Mouse (Mus musculus) urinary bladder, postnatal 10 days (tissue): ENCODE results near the gene Cnga3.

Experiments used
- DNase-seq: peaks from one replicate; pipeline ENCODE4 v3.0.0; 2022; ENCODE audit warnings: low spot score

Cnga3 gene

DNA sequence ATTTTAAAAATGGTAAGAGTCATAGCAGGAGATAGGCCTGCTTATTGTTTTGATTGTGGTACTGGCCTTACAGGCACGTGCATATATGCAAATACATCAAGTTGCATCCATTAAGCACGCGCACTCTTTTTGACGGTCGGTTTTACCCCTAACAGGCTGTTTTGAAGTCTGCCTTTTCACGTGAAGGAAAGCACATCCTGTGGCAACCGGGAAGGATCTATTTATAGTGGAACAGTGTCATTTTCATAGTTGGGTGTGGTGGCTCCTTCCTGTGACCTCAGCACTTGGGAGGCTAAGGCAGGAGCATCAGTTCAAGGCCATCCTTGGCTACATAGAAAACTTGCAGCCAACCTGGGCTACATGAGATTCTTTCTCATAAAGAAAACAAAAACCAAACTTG is 72.3 kb downstream of the Cnga3 start:
- no peak for DNase-seq

DNA sequence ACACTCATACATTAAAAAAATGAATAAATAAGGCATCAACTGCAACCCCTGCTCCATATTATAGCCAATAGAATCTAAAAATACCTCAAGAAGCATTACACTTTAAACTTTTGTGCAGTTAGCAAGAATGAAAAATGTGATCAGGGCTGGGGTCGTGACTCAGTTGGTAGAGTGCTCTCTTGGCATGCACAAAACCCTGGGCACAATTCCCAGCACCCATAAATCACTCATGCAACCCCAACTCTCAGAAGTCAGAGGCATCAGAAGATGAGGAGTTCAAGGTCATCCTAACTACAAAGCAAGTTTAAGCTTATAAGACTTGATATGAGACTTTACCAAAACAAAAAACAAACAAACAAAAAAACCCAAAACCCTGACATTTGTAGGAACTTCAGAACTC is 73.5 kb downstream of the Cnga3 start:
- no peak for DNase-seq

DNA sequence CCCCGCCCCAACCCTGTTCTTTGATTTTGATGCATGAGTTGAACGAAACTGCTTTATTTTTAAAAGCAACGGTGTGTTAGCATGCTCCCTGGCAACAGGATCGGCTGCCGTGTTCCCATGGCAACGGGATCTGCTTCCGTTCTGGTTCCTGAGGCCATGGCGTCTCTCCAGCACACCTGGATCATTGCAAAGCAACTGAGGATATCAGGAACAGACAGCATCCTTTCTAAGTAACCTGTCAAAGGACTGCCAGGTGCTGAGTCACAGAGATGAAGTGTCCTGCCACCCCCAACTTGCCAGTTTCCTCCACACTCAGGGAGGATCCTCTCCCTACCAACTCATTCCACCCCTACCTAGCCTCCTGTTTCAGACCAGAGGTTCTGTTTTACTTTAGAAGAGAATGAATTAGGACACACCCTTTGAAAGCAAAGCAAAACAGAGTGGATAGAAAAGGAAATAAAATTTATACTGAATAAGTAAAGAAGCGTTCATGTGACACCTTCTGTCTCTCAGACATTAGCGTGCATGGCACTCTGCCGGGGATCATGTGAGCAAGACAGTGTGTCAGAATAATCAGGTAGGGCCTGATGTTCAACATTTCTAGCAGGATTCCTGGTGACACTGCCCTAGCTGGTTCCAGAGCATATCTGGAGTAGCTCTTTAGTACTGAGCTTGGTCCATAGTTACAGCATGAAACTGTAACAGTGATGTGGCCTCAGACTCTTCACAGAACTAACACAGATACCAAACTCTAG is 74.1 kb downstream of the Cnga3 start:
- no peak for DNase-seq

DNA sequence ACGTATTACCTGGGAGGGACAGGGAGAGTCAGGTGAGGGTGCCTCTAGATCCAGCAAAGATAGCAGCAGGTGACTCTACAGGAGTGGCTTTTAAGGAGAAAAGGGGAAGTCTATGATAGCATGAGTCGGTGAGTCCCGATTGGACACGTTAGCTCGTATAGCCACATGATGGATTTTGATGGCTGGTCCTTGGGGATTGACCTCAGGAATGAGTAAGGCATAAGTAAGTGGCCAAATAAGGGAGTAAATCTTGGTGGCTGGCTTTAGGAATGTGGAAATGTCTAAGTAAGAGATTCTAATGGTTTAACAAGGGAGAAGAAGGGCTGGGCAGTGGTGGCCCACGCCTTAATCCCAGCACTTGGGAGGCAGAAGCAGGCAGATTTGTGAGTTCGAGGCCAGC is 74.7 kb downstream of the Cnga3 start:
- DNase-seq = no peak

DNA sequence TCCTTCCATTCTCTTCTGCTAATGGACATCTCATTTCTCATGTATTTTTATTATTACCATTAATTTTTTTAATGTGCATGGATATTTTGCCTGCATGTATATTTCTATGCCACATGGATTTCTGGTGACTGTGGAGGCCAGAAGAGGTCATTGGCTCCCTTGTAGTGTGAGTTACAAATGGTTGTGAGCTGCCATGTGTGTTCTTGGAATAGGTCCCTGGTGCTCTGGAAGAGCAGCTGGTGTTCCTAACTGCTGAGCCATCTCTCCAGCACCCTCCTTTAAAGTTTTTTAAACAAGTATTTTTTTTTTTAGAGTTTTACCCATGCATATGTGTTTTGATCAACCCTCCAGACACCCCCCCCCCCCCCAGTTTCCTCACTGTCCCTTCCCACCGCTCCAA is 82.2 kb downstream of the Cnga3 start:
- DNase-seq = no peak

DNA sequence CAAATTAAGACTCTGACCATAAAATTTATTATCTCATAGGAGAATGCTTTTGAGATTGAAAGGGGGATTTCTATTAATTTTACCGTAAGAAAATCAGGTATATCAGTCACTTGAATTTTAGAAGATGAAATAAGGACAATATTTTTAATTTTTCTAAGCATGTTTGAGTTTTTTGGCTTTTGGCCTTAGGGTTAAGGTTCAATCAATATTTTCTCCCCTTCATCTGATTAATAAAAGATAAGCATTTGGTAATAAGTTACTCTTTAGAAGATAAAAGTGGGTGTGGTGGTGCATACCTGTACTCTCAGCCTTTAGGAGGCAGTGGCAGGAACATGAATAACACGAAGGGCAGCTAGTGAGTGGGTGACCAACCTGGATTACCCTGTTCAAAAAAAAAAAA is 84.7 kb downstream of the Cnga3 start:
- no peak for DNase-seq

DNA sequence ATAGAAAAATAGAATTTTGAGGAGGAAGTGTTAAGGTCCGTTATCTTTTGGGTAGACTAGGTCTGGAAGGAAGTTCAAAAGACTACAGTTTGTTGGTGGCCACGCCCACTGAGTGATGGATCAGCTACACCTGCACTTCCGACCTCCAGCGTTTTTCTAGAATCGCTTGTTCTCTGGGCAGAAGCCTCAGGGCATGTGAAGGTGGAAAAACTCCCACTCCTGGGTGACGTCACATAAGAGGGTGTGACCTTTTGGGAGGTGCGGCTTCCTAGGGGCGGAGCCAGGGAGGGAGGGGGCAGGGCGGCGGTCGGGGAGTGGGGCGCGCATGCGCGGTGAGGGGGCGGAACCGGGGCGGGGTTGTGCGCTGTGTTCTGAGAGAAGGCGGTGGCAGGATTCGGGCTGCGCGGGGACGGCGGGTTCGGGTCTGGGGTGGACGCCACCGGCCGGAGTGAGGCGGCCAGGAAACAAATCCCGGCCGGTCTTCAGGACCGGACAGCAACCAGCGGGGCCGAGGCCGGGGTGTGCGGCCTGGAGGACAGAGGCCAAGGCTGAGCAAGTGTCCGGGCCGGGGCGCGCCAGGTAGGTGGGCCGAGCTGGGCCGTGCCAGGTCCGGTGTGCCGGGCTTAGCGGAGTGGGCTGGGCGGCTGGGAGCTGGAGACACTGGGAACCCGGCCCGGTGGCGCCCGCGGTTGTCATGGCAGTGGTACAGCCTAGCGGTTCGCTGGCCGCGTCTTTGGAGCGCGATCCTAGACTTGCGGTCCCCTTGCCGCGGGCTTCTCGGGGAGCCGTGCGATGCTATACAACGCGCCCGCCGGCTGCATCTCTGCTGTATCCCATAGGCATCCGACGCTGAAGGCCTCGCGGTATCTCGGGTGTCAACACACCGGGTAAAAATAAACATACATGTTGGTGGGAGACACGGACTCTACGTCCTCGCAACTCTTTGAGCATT is 85.6 kb downstream of the Cnga3 start, which contains the start of gene Inpp4a:
Gene Inpp4a, plus strand, starts transcription at position 326 of the 952 bp plus-strand sequence.
- peak; percentile 95 for DNase-seq

DNA sequence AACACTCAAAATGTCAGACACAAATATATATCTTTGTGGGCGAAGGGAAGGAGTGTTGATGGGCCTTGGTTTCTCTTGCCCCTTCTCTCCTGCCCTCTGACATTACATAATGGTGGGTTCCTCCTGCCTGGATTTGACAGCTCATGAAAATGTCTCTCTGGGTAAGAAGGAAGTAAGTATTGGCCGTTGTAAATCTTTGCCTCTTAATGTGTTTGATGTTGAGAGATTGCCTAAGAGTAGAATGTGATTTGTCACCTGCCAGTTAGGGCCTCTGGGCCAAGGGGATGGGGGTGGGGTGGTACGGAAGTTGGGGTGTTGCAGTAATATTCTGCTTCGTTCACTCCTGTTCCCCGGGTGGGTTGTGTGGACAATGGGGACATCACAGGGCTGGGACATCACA is 86.4 kb downstream of the Cnga3 start:
- no peak for DNase-seq

DNA sequence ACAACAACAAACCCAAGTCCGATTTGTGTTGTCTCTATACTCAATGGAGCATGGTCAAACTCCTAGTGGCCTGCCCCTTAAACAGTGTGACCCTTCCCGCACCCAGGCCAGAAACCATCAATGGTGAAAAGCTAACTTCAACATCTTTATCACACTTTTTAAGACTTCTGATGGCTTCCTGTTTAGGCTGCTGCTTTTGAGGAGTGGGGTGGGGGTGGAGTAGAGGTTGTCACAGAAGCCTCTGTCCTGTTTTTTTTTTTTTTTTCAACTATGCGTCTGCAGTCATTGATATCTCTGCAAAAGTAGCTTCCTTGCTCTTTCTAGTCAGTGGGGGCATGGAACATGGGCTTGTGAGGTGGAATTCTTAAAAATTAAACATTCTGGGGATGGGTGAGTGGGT is 88.6 kb downstream of the Cnga3 start:
- no peak for DNase-seq

DNA sequence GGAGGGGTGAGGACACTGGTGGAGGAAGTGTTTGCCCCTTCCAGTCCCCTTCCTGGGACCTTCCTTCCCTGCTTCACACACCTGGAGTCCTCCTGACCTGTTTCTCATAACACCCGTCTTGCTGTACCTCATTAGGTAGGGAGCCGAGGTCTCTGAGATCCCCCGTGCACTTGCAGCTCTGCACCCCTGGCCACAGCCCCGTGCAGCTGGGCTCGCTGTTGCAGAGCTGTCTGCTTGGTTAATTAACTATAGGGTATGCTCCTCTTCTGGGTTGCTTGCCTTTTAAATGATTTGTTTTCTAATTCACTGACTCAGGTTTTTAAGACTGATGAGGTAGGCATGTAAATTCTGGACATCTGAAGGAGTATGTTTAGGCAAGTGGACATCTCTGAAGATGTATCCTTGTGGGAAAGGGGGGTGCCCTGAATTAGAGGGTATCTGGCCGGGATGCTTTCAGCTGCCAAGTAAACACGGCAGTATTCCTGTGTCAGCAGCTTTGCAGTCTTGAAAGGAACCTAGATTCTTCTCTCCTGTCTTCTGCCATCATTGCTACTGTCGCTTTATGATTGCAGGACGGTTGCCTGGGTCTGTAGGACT is 91.6 kb downstream of the Cnga3 start:
- no peak for DNase-seq

DNA sequence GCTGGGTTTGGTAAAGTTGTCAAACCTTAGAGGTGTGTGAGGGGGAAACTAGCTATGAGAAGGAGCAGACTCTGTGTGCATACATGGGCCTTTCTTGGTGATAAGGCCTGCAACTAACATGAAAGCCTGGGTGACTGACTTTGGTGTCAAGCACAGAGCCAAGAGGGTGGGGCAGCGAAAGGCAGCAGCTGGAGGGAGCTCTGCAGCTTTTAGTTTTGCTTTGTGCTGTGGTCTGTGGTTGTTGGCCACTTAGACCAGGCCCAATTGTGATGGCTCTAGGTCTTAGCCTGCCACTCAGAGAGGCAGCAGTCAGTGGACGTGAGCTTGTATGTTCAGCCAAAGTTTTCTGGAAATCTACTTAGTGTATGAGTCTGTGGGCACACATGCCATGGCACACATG is 93.4 kb downstream of the Cnga3 start:
- DNase-seq = no peak

DNA sequence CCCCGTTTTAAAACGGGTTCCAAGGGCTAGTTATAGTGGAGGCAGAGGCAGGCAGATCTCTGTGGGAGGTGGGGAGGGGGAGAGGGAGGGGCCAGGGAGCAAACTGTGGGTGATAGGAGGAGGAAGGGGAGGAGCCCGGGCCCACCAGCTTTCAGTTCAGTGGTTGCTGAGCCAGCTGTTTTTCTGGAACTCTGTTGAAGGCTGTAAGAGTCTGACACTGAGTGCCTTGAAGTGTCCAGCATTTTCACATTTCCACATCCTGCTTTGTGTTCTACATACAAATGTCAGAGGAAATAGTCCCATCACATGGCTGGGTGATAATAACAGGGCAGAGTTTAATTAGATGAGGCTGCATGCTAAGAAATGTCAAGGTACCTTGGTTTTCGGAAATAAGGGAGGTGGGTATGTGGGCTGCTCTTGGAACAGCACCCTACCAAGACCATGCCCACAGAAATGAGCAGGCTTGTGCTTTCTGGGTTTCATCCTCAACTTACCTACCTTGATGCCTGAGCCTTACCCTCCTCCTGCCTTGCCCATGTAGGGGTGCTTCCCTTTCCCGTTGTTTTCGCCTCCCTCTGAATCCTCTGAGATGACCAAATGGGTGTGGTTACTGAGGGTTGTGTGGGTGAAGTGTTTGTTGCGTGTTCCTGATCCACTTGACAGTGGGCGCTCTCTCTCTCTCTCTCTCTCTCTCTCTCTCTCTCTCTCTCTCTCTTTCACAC is 93.9 kb downstream of the Cnga3 start:
- DNase-seq = no peak

DNA sequence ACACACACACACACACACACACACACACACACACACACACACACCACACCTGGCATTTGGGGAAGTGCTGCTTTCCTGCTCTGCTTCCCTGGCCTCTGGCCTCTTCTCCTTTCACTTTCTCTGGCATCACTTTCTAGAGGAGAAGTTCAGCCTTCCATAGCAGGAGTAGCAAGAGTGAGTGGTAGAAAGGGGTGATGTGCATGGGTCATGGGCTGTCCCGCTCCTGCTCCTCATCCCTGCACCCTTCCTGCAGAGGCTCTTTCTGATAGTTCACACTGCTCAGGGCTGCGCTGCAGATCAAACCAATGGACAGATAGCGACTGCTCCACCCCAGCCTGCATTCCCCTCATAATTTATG is 94.5 kb downstream of the Cnga3 start:
- DNase-seq = no peak

DNA sequence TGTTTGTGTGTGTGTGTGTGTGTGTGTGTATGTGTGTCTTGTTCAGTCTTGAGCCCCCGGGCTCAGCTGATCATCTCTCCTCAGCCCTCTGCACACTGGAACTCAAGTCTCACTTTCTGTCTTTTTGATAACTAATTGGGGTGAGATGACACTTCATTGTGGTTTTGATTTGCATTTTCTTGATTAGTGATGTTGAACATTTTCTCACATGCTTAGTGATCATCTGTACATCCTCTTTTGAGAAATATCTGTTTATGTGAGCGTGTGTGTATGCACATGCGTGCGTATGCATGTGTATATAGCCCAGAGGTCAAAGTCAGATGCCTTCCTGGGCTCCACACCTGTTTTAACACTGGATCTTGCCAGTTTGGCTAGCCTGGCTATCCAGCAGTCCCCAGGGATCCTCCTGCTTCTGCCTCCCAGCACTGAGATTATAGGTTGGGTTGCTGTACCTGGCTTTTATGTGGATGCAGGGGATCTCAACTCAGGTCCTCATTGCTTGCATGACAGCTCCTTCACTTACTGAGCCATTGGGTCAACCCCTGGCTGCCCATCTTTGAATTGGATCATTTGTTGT is 95.8 kb downstream of the Cnga3 start:
- DNase-seq = no peak
